Mouse (Mus musculus) adrenal gland, adult (tissue): Measurements from ENCODE around the gene Ufsp1.
"Not testable (repeated sequence)": the region's sequence is repeated elsewhere in the genome, so short reads cannot be mapped to it uniquely, and the experiment has no call there.

Source experiments
- DNase-seq, 2 experiments: peaks; one replicate each; pipeline ENCODE4 v3.0.0; 2022 to 2023; ENCODE audit warnings: low spot score in 1 of 2; ENCODE audit not compliant: inconsistent age in 2 of 2

Gene Ufsp1

DNA sequence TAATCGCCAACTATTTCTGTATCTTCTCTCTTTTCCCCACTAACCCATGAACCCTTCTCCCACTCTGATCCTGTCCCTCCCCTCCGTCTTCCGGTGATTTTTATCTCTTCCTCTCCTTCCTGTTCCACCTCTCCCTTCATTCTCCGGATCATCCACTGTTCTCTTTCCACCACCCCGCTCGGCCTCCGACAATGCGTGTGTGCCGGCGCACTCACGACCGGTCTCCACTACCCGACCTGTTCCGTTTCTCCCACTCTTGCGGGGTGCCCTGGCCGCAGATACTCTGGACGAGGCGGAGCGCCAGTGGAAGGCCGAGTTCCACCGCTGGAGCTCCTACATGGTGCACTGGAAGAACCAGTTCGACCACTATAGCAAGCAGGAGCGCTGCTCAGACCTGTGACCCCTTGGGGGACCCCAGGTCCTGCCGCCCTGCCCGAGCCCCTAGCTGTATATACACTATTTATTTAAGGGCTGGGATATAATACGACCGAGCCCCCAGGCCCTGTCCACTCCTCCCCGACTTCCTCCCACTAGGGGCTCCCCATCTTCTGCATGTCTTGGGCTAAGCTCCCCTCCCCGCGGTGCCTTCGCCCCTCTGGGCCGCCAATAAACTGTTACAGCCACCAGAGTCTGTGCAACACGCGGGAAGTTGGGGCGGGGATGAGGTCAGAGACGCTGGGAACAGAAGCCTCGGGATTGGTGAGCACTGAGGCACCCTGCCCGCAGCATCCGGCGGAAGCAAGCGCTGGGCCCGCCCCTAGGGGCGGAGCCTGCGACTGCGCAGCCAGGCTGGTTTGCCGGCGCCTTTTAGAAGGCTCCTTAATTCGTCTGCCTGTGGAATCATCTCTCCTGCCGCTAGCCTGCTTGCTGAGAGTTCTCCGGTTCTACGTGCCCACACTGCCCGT, at the start of gene Ufsp1:
TSS of gene Ufsp1 (plus strand) at position 791 of the 905 bp plus-strand sequence.
- peak; percentile 97 to 98 for DNase-seq

DNA sequence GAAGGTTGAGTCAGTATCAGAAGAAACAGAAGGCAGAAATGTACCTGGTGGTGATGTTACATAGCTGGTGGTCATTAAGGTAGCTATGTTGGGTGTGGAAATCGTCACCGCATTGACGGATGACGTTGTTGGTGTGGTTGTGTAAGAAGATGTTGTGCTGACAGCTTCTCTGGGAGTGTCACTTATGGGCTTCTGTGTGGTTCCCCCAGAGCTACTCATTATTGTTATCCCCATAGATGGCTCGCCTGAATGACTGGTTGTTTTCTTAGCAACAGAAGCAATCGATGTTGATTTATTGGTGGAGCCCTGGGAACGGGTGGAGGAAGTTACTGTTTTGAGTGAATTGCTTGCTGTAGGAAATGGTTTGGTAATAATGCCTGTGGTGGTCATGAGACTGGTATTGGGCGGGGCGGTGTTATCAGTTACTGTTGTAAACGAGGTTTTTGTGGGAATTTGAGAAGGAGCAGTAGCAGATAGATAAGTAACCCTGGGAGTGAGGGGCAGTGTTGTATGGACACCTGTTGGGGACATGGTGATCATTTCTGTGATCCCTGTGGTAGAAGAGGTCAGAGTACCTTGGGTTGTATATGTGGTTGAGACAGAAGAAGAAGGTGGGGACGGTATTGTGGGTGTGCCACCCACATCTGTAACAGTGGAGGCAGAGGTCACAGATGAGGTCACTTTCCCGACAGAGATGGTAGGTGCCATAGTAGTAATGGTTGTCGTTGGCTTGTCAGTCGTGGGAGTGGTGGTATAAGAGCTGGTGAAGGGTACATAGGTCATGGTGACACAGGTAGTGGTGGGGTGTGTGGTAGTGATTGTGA, 30.3 kb upstream of the Ufsp1 start:
- no peak for DNase-seq

DNA sequence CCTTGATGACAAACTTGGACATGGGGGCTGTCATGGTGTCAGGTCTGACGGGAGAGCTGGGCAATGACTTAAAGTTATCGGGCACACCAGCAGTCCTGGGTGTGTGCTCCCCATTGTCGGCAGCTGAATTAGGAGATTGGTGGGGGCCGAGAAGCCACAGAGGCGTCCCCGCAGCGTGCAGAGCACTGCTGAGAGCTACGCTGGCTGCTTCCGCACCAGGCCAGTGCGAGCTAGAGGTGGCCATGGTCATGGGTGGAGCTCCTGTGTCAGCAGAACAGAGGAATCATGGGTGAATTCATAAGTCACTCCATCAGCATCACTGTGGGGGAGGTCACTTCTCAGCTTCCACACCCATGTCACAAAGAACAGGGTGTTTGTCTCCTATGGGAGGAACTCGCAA, 29.6 kb upstream of the Ufsp1 start:
- DNase-seq, result no peak

DNA sequence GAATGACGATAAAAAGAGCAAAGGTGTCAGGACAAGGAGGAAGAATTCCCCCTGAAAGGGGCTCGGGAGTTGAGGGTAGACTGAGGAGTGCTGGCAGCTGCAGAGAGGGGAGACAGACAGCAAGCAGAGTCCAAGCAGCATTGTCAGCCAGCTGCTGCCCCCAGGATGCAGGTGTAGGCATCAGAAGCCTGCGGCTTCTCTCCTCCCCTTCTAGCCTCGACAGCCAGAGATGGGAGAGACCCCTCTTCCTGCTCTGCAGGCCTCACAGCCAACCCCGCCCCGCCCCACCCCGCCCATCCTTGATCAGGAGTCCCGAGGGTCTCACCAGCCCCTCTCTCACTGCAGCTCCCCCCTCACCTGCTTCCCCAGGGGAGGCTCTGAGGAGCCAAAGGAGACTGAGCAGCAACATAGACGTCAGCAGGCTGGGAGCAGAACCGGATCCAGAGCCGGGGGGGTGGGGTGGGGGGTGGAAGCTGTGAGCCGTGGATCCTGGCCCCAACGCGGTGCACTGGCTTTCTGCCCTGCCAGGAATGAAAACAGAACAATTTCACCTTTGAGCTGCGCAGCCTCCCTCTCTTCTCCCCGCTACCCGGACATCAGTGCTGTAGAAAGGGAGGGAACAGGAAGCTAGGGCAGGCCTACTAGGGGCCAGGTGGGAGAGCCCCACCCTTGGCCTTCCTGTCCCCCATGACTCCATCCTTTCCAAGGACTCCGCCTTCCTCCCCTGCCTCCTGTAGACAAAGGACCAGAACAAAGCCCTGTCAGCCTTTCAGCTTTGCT, 26.1 kb upstream of the Ufsp1 start:
- no peak for DNase-seq

DNA sequence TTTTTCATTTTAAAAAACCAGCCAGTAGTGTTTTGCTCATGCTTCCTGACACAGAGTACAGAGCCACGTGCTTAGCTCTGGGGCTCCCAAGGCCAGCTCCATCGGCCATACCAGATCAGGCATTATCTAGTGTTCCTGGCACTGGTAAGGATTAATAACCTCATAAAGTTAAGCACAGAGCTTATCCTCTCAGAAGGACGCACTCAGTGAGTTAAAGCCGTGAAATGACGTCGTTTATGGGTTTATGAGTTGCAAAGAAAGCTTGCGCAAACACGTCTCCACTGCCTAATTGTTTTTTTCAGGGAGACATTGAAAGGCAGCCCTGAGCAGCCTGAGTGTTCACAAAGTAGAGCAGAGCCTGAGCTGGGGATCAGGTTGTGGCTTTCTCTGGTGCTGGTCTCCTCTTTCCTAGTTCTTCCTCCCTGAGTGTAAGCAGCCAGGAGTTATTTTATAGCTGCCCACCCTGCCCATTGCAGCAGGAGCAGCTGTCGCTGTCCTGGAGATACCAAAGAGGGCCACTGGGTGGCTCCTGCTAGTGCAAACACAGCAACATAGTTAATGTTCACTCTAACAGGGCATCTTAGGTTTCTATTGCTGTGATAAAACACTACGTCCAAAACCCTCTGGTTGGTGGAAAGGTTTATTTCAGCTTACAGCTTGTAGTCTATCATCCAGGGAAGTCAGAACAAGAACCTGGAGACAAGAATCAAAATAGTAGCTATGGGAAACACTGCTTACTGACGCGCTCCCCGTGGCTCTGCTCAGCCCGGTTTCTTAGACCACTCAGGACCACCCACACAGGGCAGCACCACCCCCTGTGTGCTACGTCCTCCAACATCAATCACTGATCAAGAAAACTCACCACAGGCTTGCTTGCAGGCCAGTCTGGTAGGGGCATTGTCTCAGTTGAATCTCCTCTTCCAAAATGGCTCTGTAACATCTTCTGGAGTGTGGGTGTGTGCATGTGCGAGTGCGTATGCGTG, 16.8 kb upstream of the Ufsp1 start:
- DNase-seq, result peak in 1 of 2 experiments; percentile 80

DNA sequence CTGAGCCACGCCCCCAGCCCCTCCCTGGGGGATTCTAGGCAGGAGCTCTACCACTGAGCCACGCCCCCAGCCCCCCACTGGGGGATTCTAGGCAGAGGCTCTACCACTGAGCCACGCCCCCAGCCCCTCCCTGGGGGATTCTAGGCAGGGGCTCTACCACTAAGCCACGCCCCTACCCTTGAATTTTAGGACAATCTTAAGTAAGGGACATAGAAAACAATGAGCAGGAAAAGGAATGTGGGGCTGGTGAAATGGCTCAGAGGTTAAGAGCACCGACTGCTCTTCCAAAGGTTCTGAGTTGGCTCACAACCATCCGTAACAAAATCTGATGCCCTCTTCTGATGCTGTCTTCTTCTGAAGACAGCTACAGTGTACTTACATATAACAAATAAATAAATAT, 10.0 kb upstream of the Ufsp1 start:
- DNase-seq, result not testable (repeated sequence)

DNA sequence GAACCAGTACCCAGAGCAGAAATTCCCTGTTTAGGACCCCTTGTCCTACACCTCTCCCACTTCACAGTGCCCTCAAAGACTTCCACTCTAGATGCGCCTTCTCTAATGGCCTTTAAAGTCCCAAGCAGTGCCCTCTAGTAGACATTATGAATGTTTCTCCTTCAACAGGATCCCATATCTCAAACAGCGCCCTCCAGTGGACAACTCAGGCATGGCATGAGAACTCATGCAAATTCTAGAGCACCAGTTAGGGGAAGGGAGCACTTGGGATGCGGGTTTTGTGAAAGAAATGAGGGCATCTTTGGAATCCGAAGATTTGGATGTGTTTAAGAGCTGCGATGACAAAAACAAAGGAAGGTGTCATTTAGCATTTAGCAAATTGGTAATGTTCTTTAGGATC, 9.4 kb upstream of the Ufsp1 start:
- peak in 1 of 2 experiments; percentile 73 for DNase-seq

DNA sequence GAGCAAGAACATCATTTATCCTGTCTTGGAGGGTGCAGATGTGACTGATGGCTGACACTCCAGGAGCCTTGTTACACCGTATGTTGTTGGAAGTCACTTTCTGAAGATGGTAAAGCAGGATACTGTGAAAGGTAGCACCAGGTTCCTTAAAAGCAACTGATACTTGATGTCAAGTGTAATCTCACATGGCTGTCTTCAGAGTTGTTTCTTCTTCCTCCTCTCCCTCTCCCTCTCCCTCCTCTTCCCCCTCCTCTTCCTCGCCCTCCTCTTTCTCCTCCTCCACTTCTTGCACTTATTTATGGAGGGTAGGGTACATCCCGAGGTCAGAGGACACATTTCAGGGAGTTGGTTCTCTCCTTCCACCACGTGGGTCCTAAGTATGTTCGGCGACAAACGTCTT, 8.4 kb upstream of the Ufsp1 start:
- DNase-seq, result no peak

DNA sequence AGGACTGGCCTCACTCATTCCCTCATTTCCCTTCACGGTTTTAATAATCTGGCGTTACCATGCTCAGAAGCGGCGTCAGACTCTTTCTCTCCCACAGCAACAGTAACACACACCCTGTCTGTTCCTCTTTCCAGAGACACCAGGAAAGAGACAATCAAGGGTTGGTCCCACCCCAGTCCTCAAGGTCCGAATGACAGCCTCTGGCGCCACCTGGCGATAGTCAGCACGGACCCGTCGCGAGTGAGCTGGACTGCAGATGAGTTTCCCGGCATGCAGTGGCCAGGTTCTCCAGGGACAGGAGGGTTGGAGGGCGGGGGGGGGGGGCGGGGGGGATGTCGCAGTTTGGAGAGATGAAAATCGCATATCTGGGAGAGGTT, 7.8 kb upstream of the Ufsp1 start:
- DNase-seq, result peak; percentile 84 to 94

DNA sequence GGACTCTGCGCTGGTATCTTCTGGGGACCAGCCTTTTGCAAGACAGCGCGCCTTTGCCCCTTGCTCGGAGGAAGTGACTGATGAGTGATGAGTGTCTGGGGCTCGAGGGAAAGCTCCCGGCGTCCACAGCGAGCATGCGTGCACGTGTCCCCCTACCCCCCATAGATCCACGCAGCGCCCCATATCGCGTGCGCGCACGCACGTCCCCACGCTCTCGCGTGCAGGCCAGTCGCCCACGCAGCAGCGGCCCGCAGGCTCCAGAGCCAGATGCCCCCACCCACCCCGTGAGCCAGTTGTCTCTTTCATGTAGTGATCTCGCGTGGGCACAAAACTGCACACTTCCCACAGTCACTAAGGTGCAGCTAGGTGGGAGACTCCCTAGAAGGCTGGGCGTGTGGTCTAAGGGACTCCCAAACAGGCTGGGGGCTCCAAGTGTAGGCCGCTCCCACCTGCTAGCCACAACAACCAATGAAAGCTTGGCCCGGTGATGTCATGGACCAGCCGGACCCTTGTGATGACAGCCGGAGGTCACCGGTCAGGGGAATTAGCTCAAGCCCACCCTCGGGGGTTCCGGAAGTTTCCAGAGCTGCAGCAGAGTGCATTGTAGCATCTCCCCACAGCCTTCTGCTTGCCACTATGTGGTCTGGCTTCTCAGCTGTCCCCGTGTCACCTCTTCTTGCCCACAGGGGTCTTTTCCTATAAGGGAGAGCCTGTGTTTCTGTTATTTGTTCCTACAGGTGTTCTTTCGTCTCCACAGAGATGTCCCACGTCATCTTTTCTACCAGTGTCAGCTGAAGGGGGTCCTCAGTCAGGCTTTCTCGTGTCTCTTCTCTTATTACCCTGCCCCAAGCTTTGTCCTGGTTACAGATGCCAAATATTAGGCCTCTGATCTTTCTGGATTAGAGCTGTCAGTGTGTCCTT, 7.1 kb upstream of the Ufsp1 start, which contains the start of gene Ache:
TSS of gene Ache (plus strand) at position 488 of the 921 bp plus-strand sequence.
- DNase-seq, result peak in 1 of 2 experiments; percentile 65

DNA sequence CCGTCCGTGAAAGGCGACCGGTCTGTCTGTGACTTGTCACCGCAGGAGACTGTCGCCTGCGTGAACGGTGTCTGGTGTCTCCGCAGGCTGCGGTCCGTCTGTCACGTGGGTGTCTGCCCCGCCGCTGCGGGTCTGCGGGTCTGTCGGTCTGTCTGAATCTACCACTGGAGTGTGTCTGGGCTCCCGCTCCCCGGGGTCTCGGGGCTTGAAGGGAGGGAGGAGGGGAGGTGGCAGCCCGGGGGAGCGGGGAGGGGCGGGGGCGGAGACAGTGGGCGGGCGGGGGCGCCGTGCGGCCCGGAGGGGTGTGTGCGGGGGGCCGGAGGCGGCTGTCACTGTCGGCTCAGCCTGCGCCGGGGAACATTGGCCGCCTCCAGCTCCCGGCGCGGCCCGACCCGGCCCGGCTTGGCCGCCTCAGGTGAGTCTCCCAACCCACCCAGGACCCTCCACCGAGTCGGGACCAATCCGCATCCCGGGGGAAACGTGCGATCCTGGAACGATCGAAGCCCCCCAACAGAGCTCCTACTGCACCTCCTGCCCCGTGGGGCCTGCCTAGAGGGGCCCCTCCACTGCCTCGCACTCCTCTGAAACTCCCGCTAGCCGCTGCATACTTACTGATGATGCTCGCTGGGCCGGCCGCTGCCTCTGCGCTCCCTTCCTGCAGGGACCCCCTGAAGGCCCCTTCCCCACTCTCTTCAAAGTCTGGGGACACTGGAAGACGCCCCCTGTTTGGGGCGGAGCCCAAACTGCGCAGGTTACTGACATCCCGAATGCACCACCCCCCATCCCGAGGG, 6.3 kb upstream of the Ufsp1 start:
- DNase-seq, result peak in 1 of 2 experiments; percentile 63

DNA sequence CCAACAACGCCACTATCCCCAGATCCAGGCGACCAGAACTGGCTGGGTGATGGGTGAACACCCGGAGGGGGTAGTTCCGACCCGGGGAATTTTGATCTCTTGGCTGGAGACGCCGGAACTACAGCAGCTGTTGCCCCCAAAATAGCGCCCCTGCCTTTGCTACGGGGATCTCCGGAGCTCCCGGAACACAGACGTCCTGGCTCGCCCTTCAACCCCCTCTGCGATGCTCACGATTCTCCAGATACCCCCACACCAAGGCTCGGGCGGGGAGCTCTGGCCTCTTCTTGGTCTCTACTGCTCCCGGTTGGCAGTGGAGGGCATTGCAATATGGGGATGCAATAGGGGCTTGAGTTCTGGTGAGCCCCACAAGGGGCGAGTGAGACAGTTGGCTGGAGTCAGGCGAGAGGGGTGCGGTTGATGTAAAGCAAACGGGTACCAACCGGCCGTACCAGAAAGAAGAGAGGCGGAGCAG, 5.4 kb upstream of the Ufsp1 start:
- peak in 1 of 2 experiments; percentile 62 for DNase-seq

DNA sequence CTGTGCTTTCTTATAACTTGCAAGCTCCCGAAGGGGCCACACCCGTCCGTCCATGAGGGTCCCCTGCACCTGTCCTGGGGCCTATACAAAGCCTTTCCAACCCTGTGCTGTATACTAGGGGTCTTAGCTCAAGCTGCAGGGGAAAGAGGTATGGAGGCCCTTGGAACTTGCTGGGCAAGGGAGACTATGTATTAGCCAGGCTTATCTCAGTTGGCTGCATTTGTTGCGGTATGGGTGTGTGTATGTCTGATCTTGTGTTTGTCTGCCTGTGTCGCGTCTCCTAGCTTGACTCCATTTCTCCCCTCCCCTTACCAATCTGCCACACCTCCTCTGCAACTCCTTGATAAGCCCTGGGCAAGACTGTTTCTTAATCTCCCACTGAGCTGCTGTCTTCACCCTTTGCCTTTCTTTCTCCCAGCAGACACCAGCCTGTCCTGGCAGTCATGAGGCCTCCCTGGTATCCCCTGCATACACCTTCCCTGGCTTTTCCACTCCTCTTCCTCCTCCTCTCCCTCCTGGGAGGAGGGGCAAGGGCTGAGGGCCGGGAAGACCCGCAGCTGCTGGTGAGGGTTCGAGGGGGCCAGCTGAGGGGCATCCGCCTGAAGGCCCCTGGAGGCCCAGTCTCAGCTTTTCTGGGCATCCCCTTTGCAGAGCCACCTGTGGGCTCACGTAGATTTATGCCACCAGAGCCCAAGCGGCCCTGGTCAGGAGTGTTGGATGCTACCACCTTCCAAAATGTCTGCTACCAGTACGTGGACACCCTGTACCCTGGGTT, 4.7 kb upstream of the Ufsp1 start:
- DNase-seq, result peak in 1 of 2 experiments; percentile 27

DNA sequence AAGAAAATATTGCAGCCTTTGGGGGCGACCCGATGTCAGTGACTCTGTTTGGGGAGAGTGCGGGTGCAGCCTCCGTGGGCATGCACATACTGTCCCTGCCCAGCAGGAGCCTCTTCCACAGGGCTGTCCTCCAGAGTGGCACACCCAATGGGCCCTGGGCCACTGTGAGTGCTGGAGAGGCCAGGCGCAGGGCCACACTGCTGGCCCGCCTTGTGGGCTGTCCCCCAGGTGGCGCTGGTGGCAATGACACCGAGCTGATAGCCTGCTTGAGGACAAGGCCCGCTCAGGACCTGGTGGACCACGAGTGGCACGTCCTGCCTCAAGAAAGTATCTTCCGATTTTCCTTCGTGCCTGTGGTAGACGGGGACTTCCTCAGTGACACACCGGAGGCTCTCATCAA, 3.8 kb upstream of the Ufsp1 start:
- DNase-seq, result peak; percentile 65 to 85

DNA sequence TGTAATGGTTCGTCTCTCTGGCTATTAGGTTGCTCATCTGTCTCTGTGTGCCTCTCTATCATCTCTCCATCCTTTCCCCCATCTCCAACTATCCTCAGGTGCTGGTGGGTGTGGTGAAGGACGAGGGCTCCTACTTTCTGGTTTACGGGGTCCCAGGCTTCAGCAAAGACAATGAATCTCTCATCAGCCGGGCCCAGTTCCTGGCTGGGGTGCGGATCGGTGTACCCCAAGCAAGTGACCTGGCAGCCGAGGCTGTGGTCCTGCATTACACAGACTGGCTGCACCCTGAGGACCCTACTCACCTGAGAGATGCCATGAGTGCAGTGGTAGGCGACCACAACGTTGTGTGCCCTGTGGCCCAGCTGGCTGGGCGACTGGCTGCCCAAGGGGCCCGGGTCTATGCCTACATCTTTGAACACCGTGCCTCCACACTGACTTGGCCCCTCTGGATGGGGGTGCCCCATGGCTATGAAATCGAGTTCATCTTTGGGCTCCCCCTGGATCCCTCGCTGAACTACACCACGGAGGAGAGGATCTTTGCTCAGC, 3.0 kb upstream of the Ufsp1 start:
- peak in 1 of 2 experiments; percentile 32 for DNase-seq

DNA sequence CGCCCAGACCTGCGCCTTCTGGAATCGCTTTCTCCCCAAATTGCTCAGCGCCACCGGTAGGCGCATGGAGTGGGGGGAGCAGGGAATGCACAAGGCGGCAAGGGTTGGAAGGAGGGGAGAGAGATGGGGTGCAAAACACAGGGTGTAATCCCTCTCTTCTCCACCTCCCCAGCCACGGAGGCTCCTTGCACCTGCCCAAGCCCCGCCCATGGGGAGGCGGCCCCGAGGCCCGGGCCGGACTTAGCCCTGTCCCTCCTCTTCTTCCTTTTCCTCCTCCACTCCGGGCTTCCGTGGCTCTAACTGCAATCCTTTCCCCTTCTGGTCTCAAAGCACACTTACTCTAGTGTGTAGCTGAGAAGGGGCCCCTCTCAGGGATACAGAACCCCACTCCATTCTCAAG, 1.1 kb upstream of the Ufsp1 start:
- peak; percentile 87 to 94 for DNase-seq

DNA sequence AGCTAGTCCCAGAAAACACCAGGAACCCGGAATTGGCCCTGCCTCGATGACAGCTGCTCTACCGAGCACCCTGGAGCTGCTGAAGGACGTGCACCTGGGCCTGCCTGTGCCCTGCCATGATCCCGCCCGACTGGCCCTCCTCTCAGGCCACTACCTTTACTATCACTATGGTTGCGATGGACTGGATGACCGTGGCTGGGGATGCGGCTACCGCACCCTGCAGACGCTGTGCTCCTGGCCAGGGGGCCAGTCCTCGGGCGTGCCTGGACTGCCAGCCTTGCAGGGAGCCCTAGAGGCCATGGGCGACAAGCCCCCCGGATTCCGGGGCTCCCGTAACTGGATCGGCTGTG, 290 bp downstream of the Ufsp1 start:
- DNase-seq, result no peak
